9 mouse cellular contexts compared by ENCODE assay signal in the genomic region with DNA sequence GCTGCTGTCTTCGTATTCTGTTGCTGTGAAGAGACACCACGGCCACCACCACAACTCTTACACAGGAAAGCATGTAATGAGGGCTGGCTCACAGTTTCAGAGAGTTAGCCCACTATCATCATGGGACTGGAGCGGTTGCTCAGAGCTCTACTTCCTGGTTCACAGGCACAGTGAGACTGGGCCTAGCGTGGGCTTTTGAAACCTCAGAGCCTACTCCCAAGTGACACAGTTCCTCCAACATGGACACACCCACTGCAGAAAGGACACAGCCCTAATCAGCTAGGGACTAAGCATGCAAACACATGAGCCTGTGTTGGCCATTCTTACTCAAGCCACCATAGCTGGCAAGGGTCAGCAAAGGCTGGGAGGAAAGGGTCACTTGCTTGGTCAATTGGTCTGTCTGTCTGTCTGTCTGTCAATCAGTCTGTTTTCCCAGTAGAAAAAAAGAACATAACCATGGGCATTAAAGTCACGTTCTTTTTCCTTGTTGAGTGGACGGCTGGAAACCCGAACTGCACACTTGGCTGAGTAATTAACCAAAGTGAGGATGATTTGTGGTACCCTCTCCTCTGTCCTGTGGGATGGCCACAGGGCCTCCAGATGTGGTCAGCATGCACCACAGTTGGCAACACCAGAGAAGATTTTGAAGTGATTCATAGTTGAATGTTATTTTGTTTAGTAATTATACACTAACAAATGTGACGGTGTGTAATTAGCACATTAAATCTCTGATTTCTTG. TPM values are rescaled to one million over a fixed set of nuclear protein-coding genes. Genes with fewer than 3 reads are reported as not detected.
DNase-seq lines count a peak whose midpoint lies in the region; ATAC-seq and TF ChIP-seq lines count a peak whose summit lies in the region.
"Had no signal": no experiment of that assay in that cellular context is flagged by ENCODE, and none has a peak within 500 bp of the region (broad histone marks: within the 10 kb centered on the region; RNA-seq: fewer than 3 reads in every experiment).

No protein-coding gene starts in this region.

- no peak overlapping the region for H3K4me2 ChIP-seq in liver, embryonic 11.5 days
- H3K4me2 ChIP-seq in intestine, postnatal 0 days (replicated peaks; ENCODE audit: low read depth): no peak overlapping the region
- no peak overlapping the region for H3K4me2 ChIP-seq in hindbrain, postnatal 0 days (ENCODE audit: low read depth, low read length)

- WGBS in liver, embryonic 11.5 days: 66% methylated on average over 8 of the region's 8 CpGs
- 53% methylated on average over 8 of the region's 8 CpGs for WGBS in intestine, postnatal 0 days
- 82% methylated on average over 8 of the region's 8 CpGs for WGBS in hindbrain, postnatal 0 days

- no peak for TF ChIP-seq CTCF in Patski (IDR thresholded peaks at IDR 0.05)
- TF ChIP-seq CTCF in intestine, postnatal 0 days (IDR thresholded peaks at IDR 0.05; ENCODE audit: low read depth): no peak
- no peak for TF ChIP-seq CTCF in hindbrain, postnatal 0 days (IDR thresholded peaks at IDR 0.05; ENCODE audit: low read depth)

- no peaks in the 10 kb centered on the region for H3K9me3 ChIP-seq in liver, embryonic 11.5 days (ENCODE audit: control insufficient read depth, low read length)
- H3K9me3 ChIP-seq in intestine, postnatal 0 days (ENCODE audit: control insufficient read depth): no peaks in the 10 kb centered on the region
- no peaks in the 10 kb centered on the region for H3K9me3 ChIP-seq in hindbrain, postnatal 0 days (ENCODE audit: low read length)

- CTCF ChIA-PET in Patski (lab: Charles Lee): no interaction called here

- no peak overlapping the region; the same call in 1 of the 2 replicates for H3K27ac ChIP-seq in liver, embryonic 11.5 days (ENCODE audit: low read depth, low read length)
- H3K27ac ChIP-seq in intestine, postnatal 0 days (ENCODE audit: low read depth, low read length): peak overlapping the region; percentile 42; the same call in 1 of the 2 replicates
- H3K27ac ChIP-seq in hindbrain, postnatal 0 days: no peak overlapping the region

- no peak overlapping the region for H3K9ac ChIP-seq in liver, embryonic 11.5 days (ENCODE audit: low read depth, low read length)
- no peak overlapping the region for H3K9ac ChIP-seq in intestine, postnatal 0 days (ENCODE audit: low read depth, low read length)
- H3K9ac ChIP-seq in hindbrain, postnatal 0 days (replicated peaks; ENCODE audit: low read length): no peak overlapping the region

- H3K4me3 ChIP-seq in liver, embryonic 11.5 days (ENCODE audit: low read depth, low read length): no peak overlapping the region
- no peak overlapping the region for H3K4me3 ChIP-seq in intestine, postnatal 0 days (ENCODE audit: low read depth, low read length)
- no peak overlapping the region for H3K4me3 ChIP-seq in hindbrain, postnatal 0 days (ENCODE audit: low read length)

- DNase-seq in liver, embryonic 11.5 days (ENCODE audit: low spot score): no peak
- DNase-seq in liver (no peak), Patski (ENCODE audit: low read depth, low spot score) (peak; percentile 79)
- DNase-seq in urinary bladder, postnatal 10 days (ENCODE audit: low spot score): no peak
- DNase-seq in left cerebral cortex, adult 8-10 months (ENCODE audit: low spot score in 2 of 2): no peak
- no peak for DNase-seq in hindbrain, postnatal 0 days (ENCODE audit: low spot score)
- DNase-seq: adrenal gland, adult 2 months had no signal

- ATAC-seq in liver, embryonic 11.5 days (replicated peaks; ENCODE audit: low FRiP score): peak; percentile 30; the same call in 1 of the 2 replicates
- ATAC-seq in Patski: peak; percentile 75
- ATAC-seq in intestine, postnatal 0 days: peak; percentile 41
- peak; percentile 74 for ATAC-seq in neutrophil, adult 5-6 weeks (ENCODE audit: extremely low read depth, insufficient number of reproducible peaks, low FRiP score, poor library complexity, severe bottlenecking)
- no peak for ATAC-seq in hindbrain, postnatal 0 days

- POLR2A ChIA-PET in Patski (lab: Charles Lee): interaction anchor here (0.6 to 1.4 kb wide), 2 partner anchors 17 to 328 kb away, joined by 4 to 5 read pairs; no protein-coding TSS in a partner anchor

- no peaks in the 10 kb centered on the region for H3K27me3 ChIP-seq in liver, embryonic 11.5 days (replicated peaks; ENCODE audit: control insufficient read depth, insufficient read depth, low read length)
- H3K27me3 ChIP-seq in Patski: no peaks in the 10 kb centered on the region
- H3K27me3 ChIP-seq in intestine, postnatal 0 days (replicated peaks; ENCODE audit: control insufficient read depth, insufficient read depth, low read length): no peaks in the 10 kb centered on the region
- no peaks in the 10 kb centered on the region for H3K27me3 ChIP-seq in hindbrain, postnatal 0 days (ENCODE audit: insufficient read depth, low read length)

- H3K36me3 ChIP-seq in liver, embryonic 11.5 days (ENCODE audit: control insufficient read depth, insufficient read depth, low read length): no peaks in the 10 kb centered on the region
- peaks cover under 1% of the 10 kb centered on the region; the same call in 1 of the 2 replicates for H3K36me3 ChIP-seq in intestine, postnatal 0 days (ENCODE audit: control insufficient read depth, insufficient read depth)
- H3K36me3 ChIP-seq in hindbrain, postnatal 0 days (ENCODE audit: insufficient read depth, low read length): no peaks in the 10 kb centered on the region

- peaks cover 57% of the 10 kb centered on the region for H3K4me1 ChIP-seq in liver, embryonic 11.5 days (replicated peaks; ENCODE audit: control insufficient read depth, insufficient read depth, low read length)
- H3K4me1 ChIP-seq in intestine, postnatal 0 days (replicated peaks; ENCODE audit: control insufficient read depth, insufficient read depth, low read length): peaks cover 22% of the 10 kb centered on the region
- peaks cover 4% of the 10 kb centered on the region; the same call in 1 of the 2 replicates for H3K4me1 ChIP-seq in hindbrain, postnatal 0 days (ENCODE audit: insufficient read depth, low read length)

- in situ Hi-C loops in Patski (cut with MboI; ENCODE audit: low pct_unique_long_range_greater_than_20kb): no loop called here

RNA-seq across cellular contexts. Expression of a gene that starts 56.7 kb away (rescaled TPM):
- polyA plus RNA-seq in liver, embryonic 11.5 days (2014; fragmentation: Nextera tagmentation; extraction: Ambion mirVana): 138 and 151 TPM in 2 replicates
- polyA plus RNA-seq in Patski (2021): 72.1 TPM
- polyA plus RNA-seq in intestine, postnatal 0 days (2015; fragmentation: Nextera tagmentation; extraction: Ambion mirVana): 138 and 143 TPM in 2 replicates
- 223 and 243 TPM in 2 replicates for total RNA-seq in neutrophil, adult 5-6 weeks (2017)
- total RNA-seq in left cerebral cortex, adult 8-10 months (2022): 100 to 1,000 TPM; 247 to 274 (median 263) TPM
- total RNA-seq in hindbrain, postnatal 0 days (2014; rRNA removed): 108 and 118 TPM in 2 replicates
- polyA plus RNA-seq in hindbrain, postnatal 0 days (2015; fragmentation: Nextera tagmentation; extraction: Ambion mirVana): 162 and 163 TPM in 2 replicates
